Mouse (Mus musculus): ENCODE data around the gene Chrng. TPM values are rescaled to one million over a fixed set of nuclear protein-coding genes. Genes with fewer than 3 reads are reported as not detected.

Chrng gene
- polyA plus RNA-seq, 1 experiment from 2014 or later = not detected

GRCm38 (mm10) chr1:87214748-87215147 lies 10.3 kb downstream of the Chrng start:
- ChIA-PET POLR2A (interaction anchor here (1.2 to 3.0 kb wide), 2 partner anchors 19 to 39 kb away, joined by 3 to 7 read pairs; no protein-coding TSS in a partner anchor), CTCF (interaction anchor here (1.1 kb wide), 1 partner anchor 15 kb away, joined by 3 read pairs; no protein-coding TSS in a partner anchor)
- no peaks in the 10 kb centered on the region for H3K27me3 ChIP-seq
- DNase-seq (ENCODE audit: low read depth, low spot score) (no peak), ATAC-seq (no peak)
- in situ Hi-C loops (cut with MboI; ENCODE audit: low pct_unique_long_range_greater_than_20kb) = no loop called here
- TF ChIP-seq CTCF (IDR thresholded peaks at IDR 0.05) = no peak

GRCm38 (mm10) chr1:87217938-87218337 lies 13.5 kb downstream of the Chrng start:
- H3K27me3 ChIP-seq = no peaks in the 10 kb centered on the region
- TF ChIP-seq CTCF (IDR thresholded peaks at IDR 0.05) = no peak
- ChIA-PET POLR2A (interaction anchor here (0.5 to 1.4 kb wide), 2 partner anchors 10 to 15 kb away, joined by 3 to 4 read pairs; no protein-coding TSS in a partner anchor), CTCF (interaction anchor here (1.0 to 4.3 kb wide), 7 partner anchors 8 to 142 kb away, joined by 3 to 17 read pairs (median 3); no protein-coding TSS in a partner anchor)
- DNase-seq (ENCODE audit: low read depth, low spot score) (no peak), ATAC-seq (no peak)
- in situ Hi-C loops (cut with MboI; ENCODE audit: low pct_unique_long_range_greater_than_20kb) = no loop called here

GRCm38 (mm10) chr1:87225739-87226138 lies 21.3 kb downstream of the Chrng start:
- ChIA-PET POLR2A (no interaction called here), CTCF (interaction anchor here (1.2 kb wide), 1 partner anchor 8 kb away, joined by 3 read pairs; no protein-coding TSS in a partner anchor)
- H3K27me3 ChIP-seq = no peaks in the 10 kb centered on the region
- in situ Hi-C loops (cut with MboI; ENCODE audit: low pct_unique_long_range_greater_than_20kb) = no loop called here
- ATAC-seq (no peak), DNase-seq (ENCODE audit: low read depth, low spot score) (no peak)
- no peak for TF ChIP-seq CTCF (IDR thresholded peaks at IDR 0.05)

GRCm38 (mm10) chr1:87226409-87227159 lies 22.1 kb downstream of the Chrng start:
- in situ Hi-C loops (cut with MboI; ENCODE audit: low pct_unique_long_range_greater_than_20kb) = no loop called here

GRCm38 (mm10) chr1:87227160-87227550 lies 22.7 kb downstream of the Chrng start:
- ChIA-PET POLR2A (interaction anchor here (1.0 kb wide), 1 partner anchor 9 kb away, joined by 4 read pairs; no protein-coding TSS in a partner anchor), CTCF (interaction anchor here (1.2 kb wide), 2 partner anchors 10 to 11 kb away, joined by 3 read pairs; no protein-coding TSS in a partner anchor)
- TF ChIP-seq CTCF (IDR thresholded peaks at IDR 0.05) = no peak
- DNase-seq (ENCODE audit: low read depth, low spot score) = no peak
- in situ Hi-C loops (cut with MboI; ENCODE audit: low pct_unique_long_range_greater_than_20kb) = no loop called here
- H3K27me3 ChIP-seq = no peaks in the 10 kb centered on the region
- ATAC-seq = no peak

More at GRCm38 (mm10) chr1:87226409-87227159, 22.1 kb downstream of the Chrng start:
- H3K27me3 ChIP-seq = no peaks in the 10 kb centered on the region
- DNase-seq (ENCODE audit: low read depth, low spot score) = no peak
- ATAC-seq = no peak
- CTCF ChIA-PET = interaction anchor here (1.2 kb wide), 2 partner anchors 9 to 12 kb away, joined by 3 read pairs; no protein-coding TSS in a partner anchor
- TF ChIP-seq CTCF (IDR thresholded peaks at IDR 0.05) = no peak
- POLR2A ChIA-PET = no interaction called here

- ChIA-PET CTCF (no interaction called here), POLR2A (no interaction called here)
- no peak for ATAC-seq
- no peaks in the 10 kb centered on the region for H3K27me3 ChIP-seq
- no peak for DNase-seq (ENCODE audit: low read depth, low spot score)
- TF ChIP-seq CTCF (IDR thresholded peaks at IDR 0.05) = no peak
- in situ Hi-C loops (cut with MboI; ENCODE audit: low pct_unique_long_range_greater_than_20kb) = no loop called here
These were observed 26.1 kb downstream of the Chrng start for GRCm38 (mm10) chr1:87230606-87231005.

GRCm38 (mm10) chr1:87232197-87232596 lies 27.7 kb downstream of the Chrng start:
- ChIA-PET CTCF (interaction anchor here (1.5 to 3.6 kb wide), 2 partner anchors 14 to 192 kb away, joined by 3 to 17 read pairs; no protein-coding TSS in a partner anchor), POLR2A (interaction anchor here (0.6 kb wide), 1 partner anchor 414 kb away, joined by 3 read pairs; no protein-coding TSS in a partner anchor)
- no peak for TF ChIP-seq CTCF (IDR thresholded peaks at IDR 0.05)
- H3K27me3 ChIP-seq = no peaks in the 10 kb centered on the region
- ATAC-seq (no peak), DNase-seq (ENCODE audit: low read depth, low spot score) (no peak)
- in situ Hi-C loops (cut with MboI; ENCODE audit: low pct_unique_long_range_greater_than_20kb) = no loop called here

- ChIA-PET POLR2A (interaction anchor here (1.0 kb wide), 1 partner anchor 15 kb away, joined by 3 read pairs; no protein-coding TSS in a partner anchor), CTCF (interaction anchor here (0.9 to 1.4 kb wide), 2 partner anchors 10 to 23 kb away, joined by 3 read pairs; no protein-coding TSS in a partner anchor)
- DNase-seq (ENCODE audit: low read depth, low spot score) (no peak), ATAC-seq (peak; percentile 83)
- in situ Hi-C loops (cut with MboI; ENCODE audit: low pct_unique_long_range_greater_than_20kb) = no loop called here
- H3K27me3 ChIP-seq = no peaks in the 10 kb centered on the region
- peak; percentile 42 for TF ChIP-seq CTCF (IDR thresholded peaks at IDR 0.05)
These were observed 34.6 kb downstream of the Chrng start for GRCm38 (mm10) chr1:87239056-87239455.

GRCm38 (mm10) chr1:87243021-87243420 lies 38.6 kb downstream of the Chrng start:
- ATAC-seq = no peak
- H3K27me3 ChIP-seq = no peaks in the 10 kb centered on the region
- POLR2A ChIA-PET = interaction anchor here (0.7 kb wide), 2 partner anchors 9 to 175 kb away, joined by 3 to 4 read pairs; no protein-coding TSS in a partner anchor
- TF ChIP-seq CTCF (IDR thresholded peaks at IDR 0.05) = no peak
- in situ Hi-C loops (cut with MboI; ENCODE audit: low pct_unique_long_range_greater_than_20kb) = no loop called here
- DNase-seq (ENCODE audit: low read depth, low spot score) = no peak
- CTCF ChIA-PET = interaction anchor here (0.8 to 2.1 kb wide), 5 partner anchors 11 to 51 kb away, joined by 3 to 8 read pairs (median 4); no protein-coding TSS in a partner anchor

GRCm38 (mm10) chr1:87245430-87245829 lies 41.0 kb downstream of the Chrng start:
- ATAC-seq = no peak
- POLR2A ChIA-PET = no interaction called here
- TF ChIP-seq CTCF (IDR thresholded peaks at IDR 0.05) = no peak

More at GRCm38 (mm10) chr1:87245430-87245829, 41.0 kb downstream of the Chrng start:
- in situ Hi-C loops (cut with MboI; ENCODE audit: low pct_unique_long_range_greater_than_20kb) = loop anchor here (5.0 kb wide), 2 partner anchors 42 to 112 kb away; no protein-coding TSS in a partner anchor
- H3K27me3 ChIP-seq = no peaks in the 10 kb centered on the region
- CTCF ChIA-PET = interaction anchor here (1.0 to 1.1 kb wide), 2 partner anchors 31 to 38 kb away, joined by 3 read pairs; no protein-coding TSS in a partner anchor
- no peak for DNase-seq (ENCODE audit: low read depth, low spot score)
